Mouse (Mus musculus) heart, postnatal 36 days (tissue): ENCODE data around the gene Top1. TPM values are rescaled to one million over a fixed set of nuclear protein-coding genes. Genes with fewer than 3 reads are reported as not detected.

ENCODE experiments used
- DNase-seq, 2 experiments: peaks; one replicate each; pipeline ENCODE4 v3.0.0; 2021 to 2022
- intact Hi-C: fragments of 180-260 bp; cut with DNase I; formaldehyde crosslinking; loops from one replicate; pipeline ENCODE4 v1.15.1; 2025
- total RNA-seq, 2 experiments: library from RNA; stranded (reverse); gene quantifications; 2 replicates each; pipeline ENCODE4 v1.2.3; 2021

The Top1 gene
- total RNA-seq, 2 experiments from 2014 or later, result 46.9 to 50.5 TPM

DNA sequence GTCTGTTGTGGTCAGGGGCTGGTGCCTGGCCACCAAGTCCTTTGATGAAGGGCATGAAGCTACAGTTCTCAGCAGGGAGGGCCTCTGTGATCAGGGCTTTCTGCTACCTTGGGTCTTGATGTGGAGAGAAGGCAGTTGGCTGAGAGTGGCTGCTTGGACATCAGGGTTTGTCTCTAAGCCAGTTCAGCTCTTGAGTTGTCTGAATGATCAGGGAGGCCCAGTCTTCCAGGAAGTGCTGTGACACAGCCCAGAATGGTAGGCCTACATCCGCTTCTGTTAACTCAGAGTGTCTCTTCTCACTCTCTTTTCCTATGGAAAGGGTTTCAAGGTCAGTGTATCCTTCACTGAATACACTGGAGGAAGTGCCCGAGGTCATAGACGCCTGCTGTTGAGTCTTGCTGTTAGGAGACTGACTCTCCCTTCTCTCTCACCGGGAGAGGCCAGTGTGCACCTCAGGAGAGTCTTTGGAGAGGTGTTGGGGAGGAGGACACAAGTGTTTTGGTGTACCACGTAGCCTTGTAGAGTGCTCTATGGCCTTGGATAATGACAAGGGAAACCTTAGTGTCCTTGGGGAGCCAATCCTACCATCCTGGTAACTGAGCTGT is 90.1 kb downstream of the Top1 start:
- intact Hi-C loops, result loop anchor here (2.0 kb wide), 1 partner anchor 25 kb away; no protein-coding TSS in a partner anchor
- DNase-seq, result no peak

GRCm38 (mm10) chr2:160736466-160736865 is 90.8 kb downstream of the Top1 start:
- intact Hi-C loops, result no loop called here
- DNase-seq, result no peak

DNA sequence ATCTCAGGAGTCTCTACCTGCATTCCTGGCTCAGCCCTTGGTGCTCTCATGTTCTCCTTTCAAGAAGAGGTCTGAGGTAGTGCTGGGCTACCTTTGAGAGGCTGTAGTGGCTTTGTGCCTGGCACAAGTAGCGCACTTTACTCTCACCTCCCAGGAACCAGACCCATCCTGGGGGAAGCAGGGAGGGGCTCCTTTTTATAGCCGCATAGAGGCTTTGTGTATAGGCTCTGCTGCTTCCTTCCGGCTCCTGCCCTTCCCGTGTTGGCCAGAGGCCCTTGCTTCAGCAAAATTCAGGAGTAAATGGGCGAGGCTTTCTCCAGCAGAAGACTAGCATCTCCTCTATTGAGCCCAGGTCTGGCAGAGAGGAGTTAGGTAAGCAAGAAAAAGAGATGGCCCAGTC is 92.7 kb downstream of the Top1 start:
- DNase-seq, result no peak
- intact Hi-C loops, result no loop called here

DNA sequence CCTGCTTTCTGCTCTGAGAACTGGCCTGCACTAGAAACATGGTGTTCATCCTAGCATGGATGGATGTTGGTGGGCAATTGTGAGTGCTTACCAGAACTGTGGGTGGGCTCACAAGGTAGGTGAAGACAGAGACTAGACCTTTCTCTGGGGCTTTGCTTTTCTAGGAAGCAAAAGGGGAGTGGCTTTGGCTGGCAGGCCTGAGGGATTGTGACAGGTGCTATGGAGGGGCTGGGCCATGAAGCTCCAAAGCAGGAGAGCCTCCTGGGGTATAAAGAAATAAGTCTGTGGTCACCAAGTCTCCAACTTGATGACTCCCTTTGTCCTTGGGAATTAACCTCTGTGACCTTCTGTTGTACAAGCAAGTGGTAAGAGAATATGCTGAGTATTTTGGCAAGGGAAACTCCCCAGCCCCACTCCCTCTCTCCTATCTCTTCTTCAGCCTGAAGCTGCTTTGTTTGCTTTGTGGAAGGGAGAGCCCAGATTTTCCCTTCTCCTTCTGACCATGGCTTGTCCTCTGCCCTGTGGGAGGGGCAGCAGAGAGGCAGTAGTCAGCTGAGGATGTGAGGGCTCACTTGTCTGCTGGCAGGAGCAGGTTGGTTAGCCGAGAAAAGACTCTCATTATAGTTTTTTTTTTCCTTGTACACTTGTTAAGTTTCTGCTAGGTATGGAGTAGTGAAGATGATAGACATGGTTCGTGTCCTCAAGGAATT is 94.1 kb downstream of the Top1 start:
- DNase-seq, result no peak
- intact Hi-C loops, result no loop called here

DNA sequence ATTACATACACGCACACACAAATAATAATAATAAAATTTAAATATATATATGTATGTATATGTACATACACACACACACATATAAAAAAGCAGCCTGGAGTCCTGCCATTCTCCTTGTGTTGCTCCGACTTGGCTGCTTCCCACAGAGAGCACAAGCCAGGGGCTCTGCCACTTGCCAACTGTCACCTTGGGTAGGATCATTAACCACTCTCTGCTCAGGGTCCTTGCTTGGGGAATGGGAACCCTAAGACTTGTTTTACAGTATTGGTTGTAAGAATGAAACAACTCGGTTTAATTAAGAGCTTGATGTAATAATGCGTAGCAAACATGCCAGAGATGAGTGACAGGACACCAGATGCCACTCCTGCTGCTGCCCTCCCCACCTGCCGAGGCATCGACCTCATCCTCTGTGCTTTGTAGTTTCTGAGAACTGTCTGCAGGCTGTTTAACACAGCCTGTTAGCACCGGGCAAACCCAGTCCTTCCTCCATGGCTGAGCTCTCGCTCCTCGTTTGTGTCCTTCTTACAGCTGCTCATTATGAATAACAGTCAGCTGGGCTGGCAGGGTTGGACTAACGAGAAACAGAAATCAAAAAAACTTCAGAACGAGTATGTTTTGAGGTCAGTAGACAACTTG is 95.0 kb downstream of the Top1 start:
- intact Hi-C loops, result no loop called here
- no peak for DNase-seq

DNA sequence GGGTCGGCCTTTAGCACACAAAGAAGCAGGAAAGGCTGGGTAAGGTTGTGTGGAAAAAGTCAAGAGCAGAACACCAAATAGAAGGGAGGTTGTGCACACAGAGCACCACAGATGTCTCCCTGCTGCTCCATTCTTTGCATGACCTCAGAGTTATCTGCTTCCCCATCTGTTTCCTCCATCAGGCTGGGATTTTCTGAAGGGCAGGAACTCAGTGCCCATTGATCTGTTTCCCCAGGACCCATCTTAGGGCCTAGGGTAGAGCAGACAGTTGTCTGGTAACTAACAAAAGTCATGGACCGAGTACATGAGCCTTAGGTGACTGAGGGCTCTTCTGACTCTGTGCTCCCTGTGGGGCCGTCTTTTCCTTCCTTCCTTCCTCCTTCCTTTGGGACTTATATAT is 95.9 kb downstream of the Top1 start:
- DNase-seq, result no peak
- intact Hi-C loops, result no loop called here

DNA sequence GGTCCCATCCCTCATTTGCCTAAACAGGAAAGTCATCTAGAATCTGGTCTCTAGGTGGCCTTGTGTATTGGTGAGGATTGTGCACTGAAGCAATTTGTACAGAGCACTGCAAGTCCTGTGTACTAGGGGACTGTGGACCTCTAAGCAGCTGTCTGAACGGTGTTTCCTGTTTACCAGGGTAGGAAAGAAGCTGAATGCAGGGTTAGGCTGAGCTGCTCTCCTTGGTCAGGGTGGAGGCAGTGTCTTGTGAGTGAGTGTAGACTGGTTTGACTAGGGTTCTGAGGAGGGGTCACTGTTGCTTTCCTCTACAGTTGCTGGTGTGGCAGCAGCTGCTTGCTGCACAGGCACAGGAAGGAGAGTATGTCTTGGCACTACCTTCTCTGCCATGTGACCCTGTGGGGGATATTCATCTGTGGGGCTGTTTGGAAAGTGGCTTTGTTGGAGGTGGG is 96.5 kb downstream of the Top1 start:
- DNase-seq, result no peak
- intact Hi-C loops, result no loop called here

- peak; percentile 76 to 82 for DNase-seq
- intact Hi-C loops, result no loop called here
Measured at GRCm38 (mm10) chr2:160744040-160744822, 98.5 kb downstream of the Top1 start.

- intact Hi-C loops, result no loop called here
- no peak for DNase-seq
Measured at GRCm38 (mm10) chr2:160744823-160745210, 99.1 kb downstream of the Top1 start.

DNA sequence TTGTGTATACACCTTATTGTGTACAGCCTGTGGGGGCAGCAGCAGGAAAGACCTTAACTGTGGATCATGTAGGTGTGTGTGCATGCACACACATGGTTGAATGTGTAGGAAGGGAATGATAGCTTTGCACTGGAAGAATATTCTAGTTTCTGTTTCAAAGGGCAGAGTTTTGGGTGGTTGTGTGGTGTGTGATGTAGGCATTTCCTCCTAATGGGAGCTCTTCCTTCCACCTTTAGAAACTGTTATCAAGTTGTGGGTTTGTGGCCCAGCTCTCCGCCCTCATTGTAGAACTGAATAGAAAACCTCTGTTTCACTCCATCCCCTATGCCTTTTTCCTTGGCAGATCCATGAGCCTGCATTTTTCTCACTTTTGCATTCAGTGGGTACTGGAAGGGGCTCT is 99.8 kb downstream of the Top1 start:
- DNase-seq, result no peak
- intact Hi-C loops, result no loop called here

GRCm38 (mm10) chr2:160746637-160747036 is 100.9 kb downstream of the Top1 start:
- intact Hi-C loops, result no loop called here
- DNase-seq, result no peak

GRCm38 (mm10) chr2:160747075-160747474 is 101.4 kb downstream of the Top1 start:
- no peak for DNase-seq
- intact Hi-C loops, result no loop called here

GRCm38 (mm10) chr2:160756583-160757203 is 111.0 kb downstream of the Top1 start:
- intact Hi-C loops, result no loop called here
- no peak for DNase-seq

DNA sequence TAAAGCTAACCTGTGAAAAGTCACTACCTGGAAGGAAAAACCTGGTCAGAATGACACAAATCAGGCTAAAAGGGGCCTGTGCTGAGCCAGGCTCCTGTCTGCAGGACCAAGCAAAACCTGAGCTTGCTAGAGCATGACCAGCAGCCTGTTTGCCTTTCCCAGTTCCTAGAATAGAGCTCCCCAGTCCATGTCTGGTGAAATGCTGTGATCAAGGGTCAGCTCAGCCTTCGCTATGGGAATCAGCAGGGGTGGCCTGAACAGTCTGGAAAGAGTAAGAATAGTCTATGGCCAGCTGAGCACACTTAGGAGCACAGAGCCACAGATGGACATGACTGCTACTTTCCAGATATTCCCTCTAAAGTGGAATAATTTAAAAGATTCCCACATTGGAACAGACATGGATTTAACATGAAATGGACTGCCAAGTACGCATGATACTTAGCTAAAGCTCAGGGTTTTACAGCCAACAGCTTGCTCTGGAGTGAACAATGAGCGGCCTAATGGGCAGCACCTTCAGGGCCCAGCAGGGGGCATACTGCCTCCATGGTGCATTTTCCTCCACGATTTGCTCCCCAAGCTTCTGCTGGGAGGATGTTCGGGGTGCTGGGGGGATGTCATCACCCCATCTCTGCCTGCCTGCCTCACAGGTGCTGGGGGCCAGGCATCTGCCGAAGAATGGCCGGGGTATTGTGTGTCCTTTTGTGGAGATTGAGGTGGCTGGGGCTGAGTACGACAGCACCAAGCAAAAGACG is 114.9 kb downstream of the Top1 start:
- peak; percentile 58 to 63 for DNase-seq
- intact Hi-C loops, result loop anchor here (1.0 to 2.0 kb wide), 2 partner anchors 26 to 127 kb away; no protein-coding TSS in a partner anchor

- intact Hi-C loops, result no loop called here
- no peak for DNase-seq
Measured at GRCm38 (mm10) chr2:160763816-160764215, 118.1 kb downstream of the Top1 start.

DNA sequence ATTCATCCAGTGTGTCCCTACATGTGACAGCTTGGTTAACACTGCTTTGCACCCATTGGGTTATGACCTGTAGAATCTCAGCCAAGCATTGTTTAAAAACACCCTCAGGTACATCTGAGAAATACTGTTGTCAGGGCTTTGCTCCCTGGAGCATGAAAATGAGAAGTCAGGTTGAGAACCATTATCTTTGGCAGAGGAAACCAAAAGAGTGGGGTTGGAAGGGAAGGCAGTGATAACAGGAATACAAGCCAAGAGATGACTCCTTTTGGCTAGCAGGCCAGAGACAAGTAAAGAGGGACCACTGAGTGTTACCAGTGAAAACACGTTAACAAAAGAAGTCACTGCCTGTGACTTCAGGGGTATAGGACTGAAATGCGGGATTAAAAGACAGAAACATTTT is 118.7 kb downstream of the Top1 start:
- no peak for DNase-seq
- intact Hi-C loops, result no loop called here

GRCm38 (mm10) chr2:160765096-160765495 is 119.4 kb downstream of the Top1 start:
- intact Hi-C loops, result loop anchor here (5.0 kb wide), 1 partner anchor 37 kb away; no protein-coding TSS in a partner anchor
- DNase-seq, result no peak

DNA sequence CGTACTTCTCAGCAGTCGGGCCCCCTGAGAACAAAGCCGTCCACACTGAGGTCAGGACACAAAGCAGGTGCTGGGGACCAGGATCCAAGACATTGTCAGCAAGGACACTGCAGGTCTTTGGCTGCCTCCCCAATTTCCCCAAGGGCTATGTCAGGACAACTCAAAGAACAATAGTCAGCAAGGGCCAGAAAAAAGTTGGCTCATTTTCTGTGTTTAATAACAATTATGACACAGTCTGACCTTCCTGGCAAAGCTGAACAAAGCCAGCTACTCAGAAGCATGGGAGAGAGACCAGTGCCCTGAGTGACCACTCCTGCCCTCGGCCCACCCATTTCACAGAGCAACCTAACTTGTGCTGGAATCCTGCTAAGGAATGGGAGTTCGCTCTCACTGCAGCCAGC is 120.7 kb downstream of the Top1 start:
- intact Hi-C loops, result loop anchor here (2.0 to 5.0 kb wide), 2 partner anchors 20 to 36 kb away; no protein-coding TSS in a partner anchor
- peak; percentile 70 to 72 for DNase-seq

DNA sequence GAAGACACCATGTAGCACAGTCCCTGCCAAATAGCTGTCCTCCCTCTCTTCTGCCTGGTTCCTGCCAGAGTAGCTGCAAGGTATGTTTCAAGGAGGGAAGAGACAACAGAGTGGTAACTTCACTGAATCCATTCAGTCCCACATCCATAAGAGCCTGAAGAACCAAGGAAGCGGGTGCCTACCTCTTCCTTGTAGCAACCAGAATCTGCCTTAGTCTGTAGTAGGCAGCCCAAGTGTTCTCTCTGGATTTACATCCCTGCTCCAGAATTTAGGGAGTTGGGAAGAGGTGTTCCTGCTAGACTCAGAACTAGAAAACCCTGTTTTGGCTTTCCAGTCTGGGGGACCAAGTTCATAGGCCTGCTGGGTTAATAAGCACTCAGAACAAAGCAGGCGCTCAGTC is 121.5 kb downstream of the Top1 start:
- no peak for DNase-seq
- intact Hi-C loops, result loop anchor here (2.0 to 5.0 kb wide), 2 partner anchors 20 to 35 kb away; no protein-coding TSS in a partner anchor
